Mouse (Mus musculus) stomach, postnatal 0 days (tissue): ENCODE data around the gene Senp2. TPM values are rescaled to one million over a fixed set of nuclear protein-coding genes. Genes with fewer than 3 reads are reported as not detected.

Experiments
- ATAC-seq: fragments of 200-750 bp; cut with Nextera tagmentation; 2 replicates; pipeline ENCODE4 v1.8.0; 2017; ENCODE audit not compliant: low FRiP score, low TSS enrichment
- DNase-seq: peaks from one replicate; pipeline ENCODE4 v3.0.0-alpha.2; 2016; ENCODE audit warnings: low spot score
- H3K27ac ChIP-seq: fragments of 300-500 bp; sonication (generic); replicated peaks from 2 replicates; pipeline ENCODE4 v1.5.1; 2014; ENCODE audit warnings: mild to moderate bottlenecking, control low read depth
- H3K27me3 ChIP-seq: fragments of 300-500 bp; sonication (generic); 2 replicates; pipeline ENCODE4 v1.6.1; 2014; ENCODE audit warnings: low read length; ENCODE audit not compliant: control insufficient read depth, insufficient read depth
- H3K36me3 ChIP-seq: fragments of 300-500 bp; sonication (generic); 2 replicates; pipeline ENCODE4 v1.6.1; 2014; ENCODE audit warnings: low read length, mixed read lengths; ENCODE audit not compliant: control insufficient read depth, insufficient read depth
- H3K4me1 ChIP-seq: fragments of 300-500 bp; sonication (generic); replicated peaks from 2 replicates; pipeline ENCODE4 v1.6.1; 2014; ENCODE audit warnings: antibody characterized with exemption; ENCODE audit not compliant: control insufficient read depth, insufficient read depth
- H3K4me2 ChIP-seq: fragments of 300-500 bp; sonication (generic); replicated peaks from 2 replicates; pipeline ENCODE4 v1.6.1; 2014; ENCODE audit warnings: low read depth, mild to moderate bottlenecking, control low read depth, moderate library complexity
- H3K4me3 ChIP-seq: fragments of 300-500 bp; sonication (generic); 2 replicates; pipeline ENCODE4 v1.5.1; 2014; ENCODE audit warnings: low read depth, low read length, control low read depth
- H3K9ac ChIP-seq: fragments of 300-500 bp; sonication (generic); 2 replicates; pipeline ENCODE4 v1.6.1; 2014; ENCODE audit warnings: mild to moderate bottlenecking, low read length, control low read depth, mixed read lengths
- H3K9me3 ChIP-seq: fragments of 300-500 bp; sonication (generic); 2 replicates; pipeline ENCODE4 v1.6.1; 2016; ENCODE audit warnings: low read length; ENCODE audit not compliant: control insufficient read depth
- CTCF ChIP-seq: IDR thresholded peaks from 2 replicates; pipeline ENCODE4 v1.5.1; 2016; ENCODE audit warnings: antibody characterized with exemption, low read depth, mild to moderate bottlenecking, moderate library complexity
- EP300 ChIP-seq: optimal IDR thresholded peaks from 2 replicates; pipeline ENCODE3; 2016; ENCODE audit warnings: antibody characterized with exemption
- WGBS: fragments of 180-500 bp; shearing (Covaris S2); extraction: QIAGEN DNeasy Blood & Tissue Kit; methylation state at CpG from one replicate; pipeline ENCODE4 v1.1.7; 2014; 5-methylcytosine and 5-hydroxymethylcytosine counted together
- polyA plus RNA-seq: library from polyadenylated mRNA; unstranded; fragments of >200 nt; fragmentation: Nextera tagmentation; extraction: Ambion mirVana; gene quantifications from 2 replicates; pipeline ENCODE4 v1.2.1, GENCODE M21; 2015

The Senp2 gene
- polyA plus RNA-seq, 1 experiment from 2014 or later = 18.8 TPM

- H3K4me3 ChIP-seq = no peak overlapping the region
- TF ChIP-seq CTCF = no peak
- TF ChIP-seq EP300 = no peak
- H3K4me2 ChIP-seq = no peak overlapping the region
- 83% methylated on average over 8 of the region's 8 CpGs for WGBS
- H3K9ac ChIP-seq = no peak overlapping the region
- H3K27me3 ChIP-seq = no peaks in the 10 kb centered on the region
- H3K27ac ChIP-seq = no peak overlapping the region
- peaks cover 24% of the 10 kb centered on the region for H3K36me3 ChIP-seq
- no peaks in the 10 kb centered on the region for H3K4me1 ChIP-seq
- no peak for DNase-seq
- H3K9me3 ChIP-seq = no peaks in the 10 kb centered on the region
- ATAC-seq = no peak
Measured at GRCm38 (mm10) chr16:22067406-22067805, 58.1 kb downstream of the Senp2 start.

DNA sequence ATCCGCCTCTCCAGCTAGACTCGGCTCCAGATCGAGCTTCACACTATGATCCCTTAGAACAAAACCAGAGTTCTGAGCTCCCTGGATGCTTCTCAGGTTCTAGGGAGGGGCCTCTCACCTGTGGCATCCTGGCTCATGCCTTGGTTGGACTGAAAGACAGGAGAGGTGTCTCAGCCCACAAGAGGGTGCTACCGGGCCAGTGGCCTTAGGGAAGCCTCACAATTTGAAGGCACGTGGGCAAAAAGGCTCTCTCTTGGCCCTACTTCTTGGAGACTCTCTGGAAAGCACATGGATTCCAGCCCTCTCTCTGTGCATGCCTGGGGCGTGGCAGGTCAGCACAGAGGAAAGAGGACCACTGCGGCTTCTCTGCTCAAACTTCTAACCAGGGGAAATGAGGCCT lies 62.1 kb downstream of the Senp2 start:
- Histone ChIP-seq H3K4me1 (no peaks in the 10 kb centered on the region), H3K36me3 (peaks cover 23% of the 10 kb centered on the region), H3K27ac (no peak overlapping the region), H3K9ac (no peak overlapping the region), H3K4me2 (no peak overlapping the region), H3K9me3 (no peaks in the 10 kb centered on the region), H3K27me3 (no peaks in the 10 kb centered on the region), H3K4me3 (no peak overlapping the region)
- ATAC-seq (no peak), DNase-seq (no peak)
- 63% methylated on average over 7 of the region's 7 CpGs for WGBS
- TF ChIP-seq EP300 (no peak), CTCF (peak; percentile 60)

DNA sequence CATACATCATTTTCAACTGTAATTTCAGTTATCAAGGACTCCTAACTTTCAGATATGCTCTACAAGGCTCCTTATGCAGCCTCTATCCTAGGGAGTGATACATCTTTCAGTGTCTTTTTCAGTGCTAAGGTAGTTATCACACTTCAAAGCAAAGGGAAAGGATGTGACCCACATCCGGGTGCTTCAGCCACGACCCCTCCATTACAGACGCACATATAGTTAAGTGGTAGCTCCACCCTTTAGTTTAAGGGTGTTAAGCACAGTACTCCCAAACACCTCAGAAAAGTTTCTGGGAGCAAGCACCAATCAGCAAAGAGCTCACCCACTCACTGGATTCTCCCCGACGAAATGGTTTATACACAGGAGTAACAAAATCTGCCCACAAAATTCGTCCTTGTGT lies 65.8 kb downstream of the Senp2 start:
- Histone ChIP-seq H3K4me3 (no peak overlapping the region), H3K4me2 (no peak overlapping the region), H3K4me1 (no peaks in the 10 kb centered on the region), H3K36me3 (peaks cover 13% of the 10 kb centered on the region), H3K27me3 (no peaks in the 10 kb centered on the region), H3K9ac (no peak overlapping the region), H3K9me3 (no peaks in the 10 kb centered on the region), H3K27ac (no peak overlapping the region)
- no peak for DNase-seq
- 66% methylated on average over 6 of the region's 6 CpGs for WGBS
- ATAC-seq = no peak
- TF ChIP-seq EP300 (no peak), CTCF (no peak)

DNA sequence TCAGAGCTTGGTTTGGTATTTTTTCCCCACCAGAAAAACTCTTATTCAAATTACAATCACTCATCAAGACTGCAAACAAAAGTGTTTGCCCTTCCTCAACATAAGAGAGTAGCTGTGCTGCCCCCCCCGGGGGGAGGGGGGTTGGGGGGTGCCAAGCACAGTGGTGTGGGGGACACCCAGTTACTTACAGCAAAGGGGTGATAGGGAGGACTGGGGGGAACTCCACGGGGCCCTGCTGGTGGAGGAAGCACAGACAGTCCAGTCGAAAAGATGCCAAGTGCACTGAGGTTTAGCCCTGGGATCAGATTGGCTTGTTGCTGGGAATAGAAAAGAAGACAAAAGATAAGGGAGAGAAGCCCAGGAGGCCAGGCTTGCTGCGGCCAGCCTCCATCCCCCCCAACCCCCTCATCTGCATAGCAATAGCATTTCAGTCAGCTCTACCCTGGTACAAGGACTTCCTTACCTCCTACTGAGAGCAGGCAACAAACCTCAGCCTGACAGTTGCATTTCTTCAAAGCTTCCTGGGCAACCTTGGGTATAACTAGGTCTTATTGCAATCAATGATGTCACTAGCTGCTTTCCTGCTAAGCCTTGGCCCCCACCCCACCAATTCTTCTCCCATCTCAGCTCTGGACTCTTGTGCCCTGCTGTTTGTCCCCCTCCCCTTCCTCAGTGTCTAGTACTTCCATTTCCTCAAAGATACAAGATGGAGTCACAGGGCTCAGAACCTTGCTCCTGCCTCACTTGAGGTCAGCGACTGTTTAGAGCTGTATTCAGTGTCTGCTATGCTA lies 66.7 kb downstream of the Senp2 start:
- Histone ChIP-seq H3K4me3 (no peak overlapping the region), H3K4me1 (no peaks in the 10 kb centered on the region), H3K36me3 (peaks cover 12% of the 10 kb centered on the region), H3K4me2 (no peak overlapping the region), H3K27me3 (no peaks in the 10 kb centered on the region), H3K9me3 (no peaks in the 10 kb centered on the region), H3K9ac (no peak overlapping the region), H3K27ac (peak overlapping the region; percentile 45; the same call in 1 of the 2 replicates)
- WGBS = 29% methylated on average over 5 of the region's 5 CpGs
- DNase-seq = no peak
- TF ChIP-seq CTCF = no peak
- no peak for TF ChIP-seq EP300
- ATAC-seq = peak; percentile 13; the same call in 1 of the 2 replicates

DNA sequence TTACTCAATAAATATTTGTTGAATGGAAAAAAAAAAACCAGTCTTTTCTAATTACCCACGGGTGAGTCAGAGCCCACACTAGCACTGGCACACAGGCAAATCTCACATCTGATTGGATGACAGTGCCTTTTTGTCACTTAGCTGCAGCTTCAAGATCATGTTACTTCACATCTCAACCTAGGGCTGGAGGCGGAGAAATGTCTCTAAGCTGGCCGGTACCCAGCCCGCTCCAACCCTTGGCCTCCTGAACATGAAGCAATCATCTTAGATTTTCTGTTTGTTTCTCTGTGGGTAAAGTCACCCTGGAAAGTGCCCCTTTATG lies 67.3 kb downstream of the Senp2 start:
- Histone ChIP-seq H3K4me1 (no peaks in the 10 kb centered on the region), H3K4me2 (no peak overlapping the region), H3K27me3 (no peaks in the 10 kb centered on the region), H3K9ac (no peak overlapping the region), H3K9me3 (no peaks in the 10 kb centered on the region), H3K4me3 (no peak overlapping the region), H3K36me3 (peaks cover 15% of the 10 kb centered on the region), H3K27ac (no peak overlapping the region)
- DNase-seq (peak; percentile 60), ATAC-seq (peak; percentile 82)
- 34% methylated on average over 4 of the region's 4 CpGs for WGBS
- TF ChIP-seq EP300 (no peak), CTCF (no peak)

DNA sequence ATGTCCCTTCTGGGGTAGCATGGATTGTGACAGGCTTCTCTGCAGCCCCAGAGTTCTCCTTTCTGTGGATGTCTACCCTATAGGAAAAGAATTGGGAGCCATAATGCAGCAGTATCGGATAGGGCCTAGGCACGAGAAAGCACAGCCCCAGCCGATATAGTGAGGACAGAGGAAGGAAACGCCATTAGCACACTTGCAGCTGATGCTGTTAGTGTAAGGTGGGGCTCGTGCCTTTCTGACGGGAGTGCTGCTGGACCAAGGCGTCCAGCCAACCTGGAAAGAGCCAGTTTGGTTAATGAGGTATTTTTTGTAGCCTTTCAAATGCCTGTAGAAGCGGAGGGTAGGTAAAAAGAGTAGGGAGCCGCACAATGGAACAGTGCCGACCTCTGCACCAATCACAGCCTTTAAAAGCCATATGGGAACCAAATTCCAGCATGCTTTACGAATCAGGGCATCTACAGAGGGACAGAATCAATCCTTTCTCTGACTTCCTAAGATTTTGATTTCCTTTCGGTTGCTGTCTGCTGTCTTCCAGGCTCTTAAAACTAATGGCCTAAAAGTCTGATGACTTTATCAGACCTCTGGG lies 70.9 kb downstream of the Senp2 start:
- Histone ChIP-seq H3K27ac (no peak overlapping the region), H3K4me2 (no peak overlapping the region), H3K27me3 (no peaks in the 10 kb centered on the region), H3K9me3 (no peaks in the 10 kb centered on the region), H3K4me1 (no peaks in the 10 kb centered on the region), H3K9ac (no peak overlapping the region), H3K36me3 (peaks cover 15% of the 10 kb centered on the region), H3K4me3 (no peak overlapping the region)
- 80% methylated on average over 12 of the region's 12 CpGs for WGBS
- DNase-seq = peak; percentile 53
- peak; percentile 79 for ATAC-seq
- TF ChIP-seq CTCF = no peak
- no peak for TF ChIP-seq EP300
